Mouse (Mus musculus) spleen, adult 2 months (tissue): ENCODE measurements around the gene Grin1.

Source experiments
- CTCF ChIP-seq: fragments of 200-500 bp; IDR thresholded peaks from 2 replicates; pipeline ENCODE4 v1.5.1; 2011; ENCODE audit warnings: mild to moderate bottlenecking, inconsistent platforms; ENCODE audit not compliant: insufficient read depth, insufficient read length, insufficient replicate concordance; ENCODE audit errors: extremely low read depth
- POLR2A ChIP-seq: fragments of 200-500 bp; IDR thresholded peaks from 2 replicates; pipeline ENCODE4 v1.6.1; 2011; ENCODE audit warnings: low read depth, low read length, inconsistent platforms

DNA sequence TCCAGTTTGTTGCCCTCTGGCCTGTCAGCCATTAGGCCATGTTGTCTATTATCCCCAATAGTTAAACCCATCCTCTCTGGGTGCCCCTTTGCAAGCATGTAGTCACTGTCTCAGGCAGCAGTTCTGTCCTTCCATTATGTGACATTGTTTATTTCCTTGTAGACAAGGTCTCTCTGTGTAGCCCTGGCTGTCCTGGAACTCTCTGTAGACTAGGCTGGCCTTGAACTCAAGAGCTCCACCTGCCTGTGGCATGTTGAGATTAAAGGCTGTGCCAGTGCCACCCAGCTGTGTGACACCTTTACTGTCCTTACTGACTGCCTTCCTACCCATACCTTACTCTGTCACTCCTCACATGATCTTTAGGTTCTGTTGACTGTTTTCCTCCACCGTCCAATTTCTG is 66.7 kb downstream of the Grin1 start:
- TF ChIP-seq CTCF (peak; percentile 8; the same call in 1 of the 2 replicates), POLR2A (no peak)
